Mouse (Mus musculus): Measurements from ENCODE around the gene Ydjc.
"Not testable (repeated sequence)": the region's sequence is repeated elsewhere in the genome, so short reads cannot be mapped to it uniquely, and the experiment has no call there.

Gene Ydjc

DNA sequence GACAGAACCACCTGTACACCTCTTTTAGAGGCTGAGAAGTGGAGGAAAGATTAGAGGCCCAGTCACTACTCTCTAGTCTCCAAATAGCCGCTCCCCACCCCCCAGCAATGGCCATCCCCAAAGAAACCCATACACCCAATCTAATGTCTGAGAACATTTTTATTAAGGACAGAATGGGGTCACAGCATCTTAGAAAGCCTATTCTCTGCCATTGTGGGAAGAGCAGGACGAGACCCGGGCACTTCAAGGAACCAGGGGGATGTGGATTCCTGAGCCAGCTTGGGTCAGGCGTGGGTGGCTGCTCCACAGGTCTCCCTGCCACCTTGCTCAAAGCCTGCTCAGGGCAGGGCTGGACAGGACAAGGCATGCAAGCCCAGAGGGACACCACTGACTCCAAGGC, 7.5 kb downstream of the Ydjc start:
- DNase-seq (ENCODE audit: low read depth) = no peak

- DNase-seq (ENCODE audit: low read depth) = peak; percentile 52
These were observed 9.9 kb downstream of the Ydjc start for GRCm38 (mm10) chr16:17154346-17154745.

DNA sequence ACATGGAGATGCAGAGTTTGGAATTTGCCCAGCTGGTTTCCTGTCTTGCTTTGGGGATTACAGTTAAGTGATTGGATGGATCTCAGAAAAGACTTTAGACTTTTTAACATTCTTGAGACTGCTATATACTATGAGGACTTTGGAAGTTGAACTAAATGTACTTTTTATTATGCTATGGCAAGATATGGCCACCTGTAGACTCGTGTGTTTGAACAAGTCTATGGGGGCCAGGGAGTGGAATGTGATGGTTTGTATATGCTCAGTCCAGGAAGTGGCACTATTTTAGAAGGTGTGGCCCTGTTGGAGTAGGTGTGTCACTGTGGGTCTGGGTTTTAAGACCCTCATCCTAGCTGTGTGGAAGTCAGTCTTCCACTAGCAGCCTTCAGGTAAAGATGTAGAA, 21.1 kb downstream of the Ydjc start:
- not testable (repeated sequence) for DNase-seq (ENCODE audit: low read depth)

- DNase-seq (ENCODE audit: low read depth) = no peak
These were observed 22.8 kb downstream of the Ydjc start for GRCm38 (mm10) chr16:17167179-17167578.

- no peak for DNase-seq (ENCODE audit: low read depth)
These were observed 23.6 kb downstream of the Ydjc start for GRCm38 (mm10) chr16:17168049-17168448.

DNA sequence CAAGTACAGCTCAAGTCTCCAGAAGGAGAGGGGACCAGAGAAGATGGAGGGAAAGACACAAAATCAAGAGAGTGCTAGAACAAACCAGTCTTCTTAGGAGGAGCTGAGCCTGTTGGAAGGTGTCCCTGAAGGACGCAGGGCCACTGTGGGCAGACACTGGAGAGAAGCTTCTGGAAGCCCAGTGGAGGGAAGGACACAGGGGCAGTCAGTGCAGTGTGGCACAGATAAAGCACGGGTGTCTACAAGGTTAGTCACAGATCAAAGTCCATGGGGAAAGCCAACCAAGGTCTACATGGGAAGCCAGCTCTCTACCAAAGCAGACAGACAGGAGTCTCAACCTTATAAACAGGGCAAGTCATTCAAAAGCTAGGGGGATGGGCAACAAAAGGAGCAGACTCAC, 31.3 kb downstream of the Ydjc start:
- DNase-seq (ENCODE audit: low read depth) = no peak

DNA sequence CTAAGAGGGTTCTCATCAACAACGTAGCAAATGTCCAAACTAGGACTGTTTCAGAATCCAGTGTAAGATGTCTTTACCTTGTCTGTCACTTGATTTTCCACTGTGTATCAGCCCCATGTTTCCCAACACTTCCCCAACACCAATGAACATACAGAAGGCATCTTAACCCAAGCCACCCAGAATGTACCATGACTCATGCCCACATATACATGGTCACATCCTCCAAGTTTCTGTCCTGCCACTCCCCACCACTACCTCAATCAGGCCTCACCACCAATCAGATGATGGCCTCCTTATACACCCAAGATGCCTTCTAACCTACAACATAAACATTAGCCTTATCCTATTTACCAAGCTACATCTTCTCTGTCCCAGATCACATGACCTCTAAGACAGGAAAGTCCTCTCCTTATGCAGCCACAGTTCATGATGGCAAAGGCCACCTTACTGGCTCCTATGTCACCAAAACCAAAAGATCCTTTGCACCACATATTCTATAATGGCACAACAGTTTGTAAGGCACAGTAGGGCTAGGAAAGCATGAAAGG, 33.3 kb downstream of the Ydjc start:
- DNase-seq (ENCODE audit: low read depth) = no peak

DNA sequence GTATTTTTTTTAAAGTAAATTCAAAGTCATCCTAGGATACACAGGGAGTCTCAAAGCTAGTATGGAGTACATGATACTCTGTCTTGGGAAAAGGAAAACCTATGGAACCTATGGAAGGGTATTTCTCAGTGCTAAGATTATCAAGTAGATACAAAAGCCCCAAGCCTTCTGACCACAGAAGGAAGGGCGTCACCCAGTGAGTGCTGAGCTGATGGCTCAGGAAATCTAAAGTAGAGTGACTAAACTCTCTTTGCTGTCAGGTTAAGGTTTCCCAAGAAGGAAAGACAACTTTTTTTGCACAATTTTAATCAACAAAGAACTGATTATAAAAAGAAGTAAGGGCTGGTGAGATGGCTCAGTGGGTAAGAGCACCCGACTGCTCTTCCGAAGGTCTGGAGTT, 35.3 kb downstream of the Ydjc start:
- no peak for DNase-seq (ENCODE audit: low read depth)

GRCm38 (mm10) chr16:17181382-17181781, 37.0 kb downstream of the Ydjc start:
- DNase-seq (ENCODE audit: low read depth) = no peak

GRCm38 (mm10) chr16:17182136-17182535, 37.7 kb downstream of the Ydjc start:
- DNase-seq (ENCODE audit: low read depth) = no peak

DNA sequence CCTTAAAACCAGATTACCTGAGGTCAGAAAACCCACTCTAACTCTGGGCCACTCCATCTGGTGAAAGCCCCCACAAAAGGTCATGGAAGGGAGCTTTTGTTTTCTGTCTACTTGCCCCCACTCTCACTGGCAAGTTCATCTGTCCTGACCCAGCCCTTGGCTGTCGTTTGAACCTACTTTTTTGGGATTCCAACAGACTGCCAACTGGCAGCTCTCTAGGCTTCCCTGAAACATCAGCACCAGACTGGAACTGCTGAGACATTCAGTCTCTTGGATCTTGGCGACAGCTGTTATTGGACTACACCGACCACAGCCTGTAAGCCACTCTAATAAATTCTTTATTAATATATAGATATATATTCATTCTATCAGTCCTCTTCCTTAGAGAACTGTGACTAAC, 38.6 kb downstream of the Ydjc start:
- no peak for DNase-seq (ENCODE audit: low read depth)

DNA sequence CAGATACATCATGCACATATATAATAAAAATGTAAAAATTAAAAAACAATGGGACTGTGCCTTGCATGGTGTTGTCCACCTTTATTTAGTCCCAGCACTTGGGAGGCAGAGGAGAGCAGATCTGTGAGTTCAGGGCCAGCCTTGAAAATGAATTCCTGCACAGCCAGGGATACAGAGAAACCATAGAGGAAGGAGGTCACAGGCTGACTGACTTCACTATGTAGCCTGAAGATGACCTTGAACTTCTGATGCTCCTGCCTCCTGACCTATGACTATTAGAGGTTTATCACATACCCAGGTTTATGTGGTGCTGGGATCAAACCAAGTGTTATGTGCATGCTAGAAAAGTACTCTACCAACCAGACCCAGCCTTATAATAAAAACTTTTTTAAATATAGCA, 41.1 kb downstream of the Ydjc start:
- DNase-seq (ENCODE audit: low read depth) = no peak

- DNase-seq (ENCODE audit: low read depth) = no peak
These were observed 49.4 kb downstream of the Ydjc start for GRCm38 (mm10) chr16:17193823-17194222.

DNA sequence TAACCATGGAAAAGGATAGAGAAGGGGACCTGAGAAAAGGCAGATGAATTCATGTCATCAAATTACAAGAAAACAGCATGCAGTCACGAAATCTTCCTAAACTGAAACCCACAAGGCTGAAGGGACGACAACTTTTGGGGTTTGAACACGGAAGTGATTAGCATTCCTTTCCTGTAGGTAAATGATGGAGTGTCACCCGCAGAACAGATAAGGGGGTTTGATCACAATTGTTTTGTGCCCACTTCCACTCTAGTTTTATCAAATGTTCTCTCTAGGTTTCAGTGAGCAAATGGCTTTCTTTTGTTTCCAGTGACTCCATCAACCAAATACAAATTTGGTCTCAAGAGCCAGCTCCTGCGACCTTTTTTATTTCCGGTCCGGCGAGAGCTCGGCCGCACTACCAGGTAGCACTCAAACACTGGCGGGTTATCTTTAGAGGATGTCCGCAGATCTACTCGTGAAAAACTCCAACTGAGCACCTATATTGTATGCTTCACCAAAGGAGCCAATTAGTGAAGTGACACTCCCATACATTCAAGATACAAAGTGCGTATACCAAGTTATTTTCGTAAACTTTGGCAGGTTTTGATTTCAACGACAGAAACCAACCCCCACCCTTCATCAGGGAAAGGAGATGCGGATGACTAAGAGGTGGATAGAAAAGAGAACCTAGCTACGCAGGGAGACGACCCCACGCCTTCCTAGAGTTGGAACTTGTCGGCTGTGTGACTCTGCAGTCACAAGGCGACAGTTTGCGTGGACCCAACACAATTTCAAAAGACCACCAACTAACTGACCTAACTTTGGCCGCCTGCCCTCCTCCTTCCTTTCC, 55.9 kb downstream of the Ydjc start:
- peak; percentile 13 for DNase-seq (ENCODE audit: low read depth)

DNA sequence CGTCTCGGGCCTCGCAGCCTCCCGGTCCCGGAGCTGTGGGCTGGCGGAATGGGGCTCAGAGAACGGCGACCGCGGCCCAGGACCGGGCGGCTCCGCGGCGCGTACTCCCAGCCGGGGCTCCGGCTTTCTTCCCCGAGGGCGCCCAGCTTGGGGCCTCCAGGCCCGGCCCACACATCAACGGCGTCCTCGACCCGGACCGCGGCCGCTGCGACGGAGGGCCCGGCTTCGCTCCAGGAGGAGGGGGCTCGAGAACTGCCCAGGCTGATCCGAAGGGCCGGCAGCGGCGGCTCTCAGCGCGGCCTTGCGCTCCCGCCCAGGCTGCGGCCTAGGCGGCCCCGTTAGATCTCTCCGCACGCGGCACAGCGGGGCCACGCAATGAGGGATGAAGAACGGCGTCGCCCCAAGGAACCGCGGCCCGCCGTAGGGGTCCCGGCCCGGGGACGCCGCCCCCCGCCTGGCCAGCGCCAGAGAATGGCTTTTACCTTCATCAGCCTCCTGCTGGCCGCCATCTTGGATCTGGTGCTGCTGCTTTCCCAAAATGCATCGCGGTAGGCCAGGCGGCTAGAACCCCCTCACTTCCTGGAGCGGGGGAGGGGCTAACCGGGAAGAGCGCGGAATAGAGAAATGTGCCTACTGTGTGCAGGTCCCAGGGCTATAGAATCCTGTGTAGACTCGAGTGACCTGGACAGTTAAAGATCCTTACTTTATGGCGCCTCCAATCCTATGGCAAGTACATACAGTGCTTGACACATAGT, 56.7 kb downstream of the Ydjc start:
- DNase-seq (ENCODE audit: low read depth) = peak; percentile 91

- peak; percentile 84 for DNase-seq (ENCODE audit: low read depth)
These were observed 57.6 kb downstream of the Ydjc start for GRCm38 (mm10) chr16:17201977-17202376.

GRCm38 (mm10) chr16:17202549-17202948, 58.1 kb downstream of the Ydjc start, which contains the start of gene Ube2l3:
Gene Ube2l3, minus strand, starts transcription at chr16:17202649.
- no peak for DNase-seq (ENCODE audit: low read depth)

DNA sequence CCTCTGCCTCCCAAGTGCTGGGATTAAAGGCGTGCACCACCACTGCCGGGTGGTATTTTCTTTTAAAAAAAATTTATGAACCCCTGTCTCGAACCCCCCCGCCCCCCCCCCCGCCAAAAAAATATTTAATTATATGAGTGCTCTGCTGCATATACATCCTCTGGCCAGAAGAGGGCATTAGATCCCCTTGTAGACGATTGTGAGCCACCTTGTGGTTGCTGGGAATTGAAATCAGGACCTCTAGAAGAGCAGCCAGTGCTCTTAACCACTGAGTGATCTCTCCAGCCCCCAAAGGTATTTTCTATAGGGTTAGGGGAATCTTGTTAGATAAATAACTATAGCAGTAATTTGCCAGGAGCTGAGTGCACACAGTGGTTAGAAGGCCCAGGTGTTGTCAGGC, 60.6 kb downstream of the Ydjc start:
- DNase-seq (ENCODE audit: low read depth) = peak; percentile 77

- DNase-seq (ENCODE audit: low read depth) = peak; percentile 91
These were observed 64.3 kb downstream of the Ydjc start, which contains the start of gene Rimbp3 for GRCm38 (mm10) chr16:17208389-17209361. Gene Rimbp3, plus strand, starts transcription at chr16:17208603.

DNA sequence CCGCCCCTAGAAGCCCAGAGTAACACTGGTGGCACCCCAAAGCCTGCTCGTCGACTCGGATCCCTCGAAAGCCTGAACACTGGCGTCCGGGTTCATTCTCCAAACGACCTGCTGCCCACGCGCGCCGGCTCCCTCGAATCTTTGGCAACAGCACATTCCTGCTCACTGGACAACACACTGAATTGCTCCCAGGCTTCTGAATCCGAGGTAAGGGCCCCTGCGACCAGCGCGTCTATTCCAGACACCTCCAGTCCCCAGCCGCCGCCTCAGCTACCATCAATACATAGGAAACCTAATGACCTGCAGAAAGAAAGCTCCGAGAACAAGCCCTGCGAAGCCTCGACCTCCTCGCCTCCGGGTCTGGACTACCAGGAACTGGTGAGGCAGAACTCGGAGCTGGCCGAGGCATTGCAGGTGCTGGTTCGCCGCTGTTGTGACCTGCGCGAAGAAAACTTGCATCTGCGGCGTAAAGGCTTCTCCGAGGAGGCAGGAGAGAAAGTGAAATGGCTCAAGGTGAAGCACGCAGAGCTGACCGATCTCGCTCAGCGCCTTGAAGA, 65.1 kb downstream of the Ydjc start:
- DNase-seq (ENCODE audit: low read depth) = no peak

Data from NIH3T3 (cell line).